In the genomic region with DNA sequence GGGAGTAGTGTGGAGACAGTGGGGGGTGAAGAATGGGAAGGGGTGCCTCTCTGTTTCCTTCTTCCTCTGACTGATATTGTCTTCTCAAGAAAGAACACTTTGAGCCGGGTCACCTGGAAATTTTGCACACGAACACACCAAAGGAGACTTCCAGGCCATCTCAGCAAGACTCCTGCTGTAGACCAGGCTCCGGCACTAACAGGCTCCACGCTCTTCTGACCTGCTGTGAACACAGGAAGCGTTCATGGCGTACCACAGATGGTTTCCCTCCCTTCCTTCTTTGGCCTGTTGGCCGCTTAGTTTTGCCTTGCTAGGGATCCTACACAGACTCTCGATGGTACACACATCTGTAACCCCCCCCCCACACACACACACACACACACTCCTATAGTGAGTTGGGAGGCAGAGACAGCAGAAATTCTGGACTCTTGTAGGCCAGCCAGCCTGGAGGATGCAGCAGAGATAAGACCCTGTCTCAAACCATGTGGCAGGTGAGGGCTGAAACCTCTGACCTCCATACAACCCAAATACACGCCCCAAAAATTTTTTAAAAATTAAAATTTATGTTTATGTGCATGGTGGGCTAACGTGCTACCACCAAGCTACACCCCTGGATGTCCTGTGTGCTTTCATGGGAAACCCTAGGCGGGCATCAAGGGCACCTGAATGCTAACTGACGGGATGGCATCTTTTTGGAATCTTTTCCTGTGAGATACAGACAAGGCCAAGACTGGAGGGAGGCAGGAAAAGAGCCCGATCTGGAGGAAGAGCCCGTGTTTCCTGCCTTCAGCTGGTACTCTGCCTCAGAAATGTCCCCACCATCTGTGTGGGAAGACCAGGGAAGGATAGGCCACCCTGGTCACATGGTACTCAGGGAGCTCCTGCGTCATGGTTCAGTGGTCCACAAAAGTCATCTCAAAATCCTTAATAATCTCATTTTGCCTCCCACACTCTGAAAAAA, we compare ENCODE assay signal across 23 mouse cellular contexts.
"Had no signal": no experiment of that assay in that cellular context is flagged by ENCODE, and none has a peak within 500 bp of the region (broad histone marks: within the 10 kb centered on the region; RNA-seq: fewer than 3 reads in every experiment).

No protein-coding gene starts in this region.

- H3K9me3 ChIP-seq: heart, embryonic 10.5 days; hindbrain, embryonic 12.5 days; intestine, embryonic 15.5 days; limb, embryonic 13.5 days; limb, embryonic 15.5 days; liver, embryonic 13.5 days had no signal

- DNase-seq: gastrocnemius, adult 2 months; gastrocnemius, postnatal 10 days; gastrocnemius, postnatal 25 days; heart, adult 18-20 months; heart, postnatal 10 days; kidney, adult 18-20 months; kidney, adult 8-10 months; kidney, postnatal 10 days; kidney, postnatal 25 days; kidney, postnatal 4 days; liver, embryonic 13.5 days had no signal

- H3K27me3 ChIP-seq: heart, embryonic 12.5 days; hindbrain, embryonic 12.5 days; intestine, embryonic 15.5 days; limb, embryonic 13.5 days; limb, embryonic 15.5 days; liver, embryonic 13.5 days had no signal

- H3K4me2 ChIP-seq: heart, embryonic 12.5 days; hindbrain, embryonic 12.5 days; hindbrain, embryonic 14.5 days; intestine, embryonic 15.5 days; limb, embryonic 13.5 days; limb, embryonic 15.5 days; liver, embryonic 13.5 days had no signal

- H3K27ac ChIP-seq: gastrocnemius, adult 2 months; heart, embryonic 10.5 days; hindbrain, embryonic 12.5 days; hindbrain, embryonic 14.5 days; intestine, embryonic 15.5 days; left cerebral cortex, adult 2 months; limb, embryonic 13.5 days; limb, embryonic 15.5 days; liver, embryonic 13.5 days had no signal

- H3K4me1 ChIP-seq: heart, embryonic 12.5 days; hindbrain, embryonic 12.5 days; intestine, embryonic 15.5 days; limb, embryonic 15.5 days; liver, embryonic 13.5 days had no signal

- H3K4me3 ChIP-seq: gastrocnemius, adult 2 months; heart, embryonic 10.5 days; heart, embryonic 12.5 days; hindbrain, embryonic 12.5 days; intestine, embryonic 15.5 days; layer of hippocampus, adult 2 months; left cerebral cortex, adult 2 months; limb, embryonic 13.5 days; limb, embryonic 15.5 days; liver, embryonic 13.5 days had no signal

- H3K9ac ChIP-seq: heart, embryonic 12.5 days; hindbrain, embryonic 12.5 days; hindbrain, embryonic 14.5 days; intestine, embryonic 15.5 days; limb, embryonic 13.5 days; limb, embryonic 15.5 days; liver, embryonic 13.5 days had no signal

- H3K36me3 ChIP-seq: heart, embryonic 10.5 days; heart, embryonic 12.5 days; hindbrain, embryonic 12.5 days; intestine, embryonic 15.5 days; limb, embryonic 13.5 days; limb, embryonic 15.5 days; liver, embryonic 13.5 days had no signal

- ATAC-seq: hindbrain, embryonic 16.5 days; inflammation-experienced regulatory T-cells, adult 6 months; intestine, embryonic 15.5 days; intestine, postnatal 0 days had no signal
